Mouse (Mus musculus): ENCODE measurements around the gene Vps9d1. TPM values are rescaled to one million over a fixed set of nuclear protein-coding genes. Genes with fewer than 3 reads are reported as not detected.
"Not testable (repeated sequence)": the region's sequence is repeated elsewhere in the genome, so short reads cannot be mapped to it uniquely, and the experiment has no call there.

Vps9d1 gene
- polyA plus RNA-seq, 1 experiment from 2014 or later, result 32.9 TPM

DNA sequence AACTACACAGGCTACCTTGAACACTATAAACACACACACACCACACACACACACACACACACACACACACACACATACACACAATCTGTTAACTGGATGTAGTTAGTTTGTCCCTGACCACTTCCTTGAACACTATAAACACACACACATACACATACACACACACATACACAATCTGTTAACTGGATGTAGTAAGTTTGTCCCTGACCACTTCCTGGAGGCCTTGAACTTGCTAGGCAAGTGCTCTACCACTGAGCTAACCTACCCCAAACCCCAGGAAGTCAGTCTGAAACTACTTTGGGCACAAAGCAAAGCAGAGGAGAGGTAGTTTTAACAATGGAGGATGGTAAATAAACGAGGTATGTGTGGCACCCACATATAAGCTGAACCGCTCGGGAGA, 50.6 kb downstream of the Vps9d1 start:
- WGBS, result 92% methylated on average over 3 of the region's 3 CpGs
- H3K4me3 ChIP-seq, result no peak overlapping the region
- H3K4me2 ChIP-seq, result no peak overlapping the region
- no peak overlapping the region for H3K9ac ChIP-seq
- peaks cover 3% of the 10 kb centered on the region; the same call in 1 of the 2 replicates for H3K27me3 ChIP-seq
- ATAC-seq, result no peak
- no peak overlapping the region for H3K27ac ChIP-seq
- no peaks in the 10 kb centered on the region for H3K9me3 ChIP-seq (replicated peaks)
- H3K4me1 ChIP-seq, result no peaks in the 10 kb centered on the region
- H3K36me3 ChIP-seq (ENCODE audit: poor library complexity, severe bottlenecking), result peaks cover 48% of the 10 kb centered on the region

DNA sequence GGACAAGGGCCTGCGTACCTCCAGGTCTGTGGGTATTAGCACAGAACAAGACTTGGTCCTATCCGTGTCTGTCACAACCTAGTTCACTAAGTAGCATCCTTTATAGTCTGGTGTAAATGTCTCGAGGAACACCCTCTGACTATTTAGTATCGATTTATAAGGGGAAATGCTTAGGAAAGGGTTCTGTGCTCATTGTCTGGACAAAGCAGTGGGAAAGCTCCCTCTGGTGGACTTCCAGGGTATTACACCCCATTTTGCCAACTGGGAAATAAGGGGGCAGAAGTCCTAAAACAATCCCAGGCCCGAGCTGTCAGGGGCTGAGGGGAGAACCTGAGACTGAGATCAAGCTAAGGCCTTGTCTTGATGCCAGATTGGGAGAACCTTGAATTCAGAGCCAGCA, 51.9 kb downstream of the Vps9d1 start:
- no peaks in the 10 kb centered on the region for H3K9me3 ChIP-seq (replicated peaks)
- H3K36me3 ChIP-seq (ENCODE audit: poor library complexity, severe bottlenecking), result peaks cover 35% of the 10 kb centered on the region
- no peak overlapping the region for H3K27ac ChIP-seq
- H3K4me3 ChIP-seq, result no peak overlapping the region
- H3K4me2 ChIP-seq, result no peak overlapping the region
- 24% methylated on average over 5 of the region's 5 CpGs for WGBS
- no peaks in the 10 kb centered on the region for H3K4me1 ChIP-seq
- no peak overlapping the region for H3K9ac ChIP-seq
- H3K27me3 ChIP-seq, result peaks cover 3% of the 10 kb centered on the region; the same call in 1 of the 2 replicates
- peak; percentile 24; the same call in 1 of the 2 replicates for ATAC-seq

DNA sequence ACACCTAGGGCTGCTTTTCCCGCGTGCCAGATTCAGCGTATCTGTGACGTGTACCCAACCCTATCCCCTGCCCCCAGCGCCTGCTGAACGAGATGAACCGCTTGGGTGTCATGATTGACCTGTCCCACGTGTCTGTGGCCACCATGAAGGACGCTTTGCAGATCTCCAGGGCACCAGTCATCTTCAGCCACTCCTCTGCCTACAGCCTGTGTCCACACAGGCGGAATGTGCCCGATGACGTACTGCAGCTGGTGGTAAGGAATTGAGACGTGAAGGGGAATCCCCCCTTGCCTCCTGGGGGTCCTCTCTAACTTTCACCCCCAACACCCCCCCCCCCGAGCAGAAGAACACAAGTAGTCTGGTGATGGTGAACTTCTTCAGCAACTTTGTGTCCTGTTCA, 54.3 kb downstream of the Vps9d1 start:
- ATAC-seq, result no peak
- no peak overlapping the region for H3K9ac ChIP-seq
- no peaks in the 10 kb centered on the region for H3K4me1 ChIP-seq
- peaks cover 3% of the 10 kb centered on the region; the same call in 1 of the 2 replicates for H3K27me3 ChIP-seq
- H3K4me3 ChIP-seq, result no peak overlapping the region
- H3K9me3 ChIP-seq (replicated peaks), result no peaks in the 10 kb centered on the region
- peaks cover 14% of the 10 kb centered on the region for H3K36me3 ChIP-seq (ENCODE audit: poor library complexity, severe bottlenecking)
- H3K4me2 ChIP-seq, result no peak overlapping the region
- no peak overlapping the region for H3K27ac ChIP-seq
- 80% methylated on average over 14 of the region's 14 CpGs for WGBS

DNA sequence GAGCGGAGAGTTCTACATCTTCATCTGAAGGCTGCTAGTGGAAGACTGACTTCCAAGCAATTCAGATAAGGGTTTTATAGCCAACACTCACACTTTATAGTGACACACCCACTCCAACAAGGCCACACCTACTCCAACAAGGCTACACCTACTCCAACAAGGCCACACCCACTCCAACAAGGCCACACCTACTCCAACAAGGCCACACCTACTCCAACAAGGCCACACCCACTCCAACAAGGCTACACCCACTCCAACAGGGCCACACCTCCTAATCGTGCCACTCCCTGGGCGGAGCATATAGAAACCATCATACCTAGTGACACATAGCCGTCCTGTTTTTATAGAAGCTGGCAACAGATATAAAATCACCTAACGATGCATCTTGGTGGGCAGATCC, 57.1 kb downstream of the Vps9d1 start:
- 73% methylated on average over 5 of the region's 5 CpGs for WGBS
- H3K4me1 ChIP-seq; H3K9me3 ChIP-seq (replicated peaks); H3K36me3 ChIP-seq (ENCODE audit: poor library complexity, severe bottlenecking); H3K27me3 ChIP-seq; H3K9ac ChIP-seq; H3K4me2 ChIP-seq; ATAC-seq; H3K27ac ChIP-seq; H3K4me3 ChIP-seq: not testable (repeated sequence)

DNA sequence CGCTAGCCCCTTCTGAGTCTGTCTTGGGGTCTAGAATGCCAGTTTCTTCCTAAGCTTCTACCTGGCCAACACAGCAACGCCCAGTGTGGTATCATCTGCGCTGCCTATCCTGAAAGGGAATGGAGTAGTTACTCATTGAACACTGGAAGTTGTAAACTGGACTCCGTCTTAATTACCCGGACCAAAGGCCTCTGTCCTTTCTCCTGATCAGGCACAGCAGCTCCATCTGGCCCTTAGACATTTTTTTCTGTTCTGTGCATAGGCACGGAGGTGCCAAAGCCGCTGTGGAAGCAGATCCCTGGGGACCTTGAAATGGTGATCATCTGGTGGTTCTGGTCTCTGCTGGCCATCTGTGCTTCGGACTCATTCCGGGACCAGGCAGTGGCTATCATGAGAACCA, 60.4 kb downstream of the Vps9d1 start:
- no peaks in the 10 kb centered on the region for H3K27me3 ChIP-seq
- peaks cover 4% of the 10 kb centered on the region; the same call in 1 of the 2 replicates for H3K4me1 ChIP-seq
- 90% methylated on average over 9 of the region's 9 CpGs for WGBS
- H3K27ac ChIP-seq, result no peak overlapping the region
- ATAC-seq, result no peak
- no peak overlapping the region for H3K4me3 ChIP-seq
- no peaks in the 10 kb centered on the region for H3K36me3 ChIP-seq (ENCODE audit: poor library complexity, severe bottlenecking)
- no peaks in the 10 kb centered on the region for H3K9me3 ChIP-seq (replicated peaks)
- no peak overlapping the region for H3K9ac ChIP-seq
- no peak overlapping the region for H3K4me2 ChIP-seq

Other genes starting within 250 kb of the Vps9d1 start
- gene Ankrd11, start 212.1 kb downstream of the Vps9d1 start, polyA plus RNA-seq (2015; fragmentation: Nextera tagmentation; extraction: Ambion mirVana), result 34.3 and 35.6 TPM in 2 replicates
- gene Spg7, start 191.4 kb downstream of the Vps9d1 start, polyA plus RNA-seq (2015; fragmentation: Nextera tagmentation; extraction: Ambion mirVana), result 45.1 and 47.3 TPM in 2 replicates
- 917 and 1,023 TPM in 2 replicates for gene Rpl13, start 152.0 kb downstream of the Vps9d1 start, polyA plus RNA-seq (2015; fragmentation: Nextera tagmentation; extraction: Ambion mirVana)
- gene Cpne7, start 137.0 kb downstream of the Vps9d1 start, polyA plus RNA-seq (2015; fragmentation: Nextera tagmentation; extraction: Ambion mirVana), result 0.43 and 0.64 TPM in 2 replicates
- 0.40 and 0.44 TPM in 2 replicates for gene Sult5a1, start 96.0 kb downstream of the Vps9d1 start, polyA plus RNA-seq (2015; fragmentation: Nextera tagmentation; extraction: Ambion mirVana)
- not detected in 2 replicates for gene Dpep1, start 68.1 kb downstream of the Vps9d1 start, polyA plus RNA-seq (2015; fragmentation: Nextera tagmentation; extraction: Ambion mirVana)
- 183 and 199 TPM in 2 replicates for gene Chmp1a, start 41.6 kb downstream of the Vps9d1 start, polyA plus RNA-seq (2015; fragmentation: Nextera tagmentation; extraction: Ambion mirVana)
- 4.2 and 5.5 TPM in 2 replicates for gene Spata33, start 41.5 kb downstream of the Vps9d1 start, polyA plus RNA-seq (2015; fragmentation: Nextera tagmentation; extraction: Ambion mirVana)
- gene Cdk10, start 29.5 kb downstream of the Vps9d1 start, polyA plus RNA-seq (2015; fragmentation: Nextera tagmentation; extraction: Ambion mirVana), result 38.8 and 41.8 TPM in 2 replicates
- gene Spata2l, start 18.1 kb downstream of the Vps9d1 start, polyA plus RNA-seq (2015; fragmentation: Nextera tagmentation; extraction: Ambion mirVana), result 1.4 and 2.3 TPM in 2 replicates
- 22.8 and 25.7 TPM in 2 replicates for gene Zfp276, start 153 bp downstream of the Vps9d1 start, polyA plus RNA-seq (2015; fragmentation: Nextera tagmentation; extraction: Ambion mirVana)
- gene Fanca, start 64.2 kb upstream of the Vps9d1 start, polyA plus RNA-seq (2015; fragmentation: Nextera tagmentation; extraction: Ambion mirVana), result 23.0 and 24.0 TPM in 2 replicates
- gene Spire2, start 78.4 kb upstream of the Vps9d1 start, polyA plus RNA-seq (2015; fragmentation: Nextera tagmentation; extraction: Ambion mirVana), result 20.6 and 21.3 TPM in 2 replicates
- 190 and 207 TPM in 2 replicates for gene Tcf25, start 119.4 kb upstream of the Vps9d1 start, polyA plus RNA-seq (2015; fragmentation: Nextera tagmentation; extraction: Ambion mirVana)
- gene Mc1r, start 152.8 kb upstream of the Vps9d1 start, polyA plus RNA-seq (2015; fragmentation: Nextera tagmentation; extraction: Ambion mirVana), result 0.15 and 0.27 TPM in 2 replicates
- gene Tubb3, start 157.1 kb upstream of the Vps9d1 start, polyA plus RNA-seq (2015; fragmentation: Nextera tagmentation; extraction: Ambion mirVana), result 1,305 and 1,381 TPM in 2 replicates
- 38.9 and 41.2 TPM in 2 replicates for gene Def8, start 169.2 kb upstream of the Vps9d1 start, polyA plus RNA-seq (2015; fragmentation: Nextera tagmentation; extraction: Ambion mirVana)
- gene Afg3l1, start 223.6 kb upstream of the Vps9d1 start, polyA plus RNA-seq (2015; fragmentation: Nextera tagmentation; extraction: Ambion mirVana), result 55.9 and 60.4 TPM in 2 replicates

All from forebrain, embryonic 13.5 days (tissue).